Mouse (Mus musculus): ENCODE results near the gene Tbx15. TPM values are rescaled to one million over a fixed set of nuclear protein-coding genes. Genes with fewer than 3 reads are reported as not detected.

Tbx15 gene
- polyA plus RNA-seq, 1 experiment, result 5.0 TPM

- Histone ChIP-seq H3K4me3 (ENCODE audit: insufficient read depth, poor library complexity, severe bottlenecking) (no peak overlapping the region), H3K27me3 (ENCODE audit: control insufficient read depth, insufficient read depth, insufficient read length) (no peaks in the 10 kb centered on the region), H3K36me3 (ENCODE audit: control insufficient read depth, insufficient read depth) (no peaks in the 10 kb centered on the region), H3K79me2 (ENCODE audit: control insufficient read depth, insufficient read depth) (peaks cover 27% of the 10 kb centered on the region), H3K79me3 (ENCODE audit: low read depth) (peaks cover 6% of the 10 kb centered on the region), H3ac (ENCODE audit: control insufficient read depth, insufficient read length, low read depth) (no peak overlapping the region)
- no peak for TF ChIP-seq FOSL1 (IDR thresholded peaks at IDR 0.05; ENCODE audit: insufficient read depth, low read length, poor library complexity, severe bottlenecking)
- no peak for TF ChIP-seq MAX (IDR thresholded peaks at IDR 0.05)
- TF ChIP-seq USF1 (IDR thresholded peaks at IDR 0.05; ENCODE audit: low read depth), result no peak
- TF ChIP-seq MYOD1 (IDR thresholded peaks at IDR 0.05; ENCODE audit: control insufficient read depth, insufficient read length, low read depth), result no peak
- no peak for TF ChIP-seq CEBPB (IDR thresholded peaks at IDR 0.05; ENCODE audit: low read depth)
- TF ChIP-seq CTCF (IDR thresholded peaks at IDR 0.05; ENCODE audit: control insufficient read depth, insufficient read depth, insufficient read length), result no peak
- TF ChIP-seq MYOG (IDR thresholded peaks at IDR 0.05; ENCODE audit: control insufficient read depth, extremely low read depth, insufficient read length), result no peak
These were observed 11.3 kb downstream of the Tbx15 start for GRCm38 (mm10) chr3:99251271-99252165.

DNA sequence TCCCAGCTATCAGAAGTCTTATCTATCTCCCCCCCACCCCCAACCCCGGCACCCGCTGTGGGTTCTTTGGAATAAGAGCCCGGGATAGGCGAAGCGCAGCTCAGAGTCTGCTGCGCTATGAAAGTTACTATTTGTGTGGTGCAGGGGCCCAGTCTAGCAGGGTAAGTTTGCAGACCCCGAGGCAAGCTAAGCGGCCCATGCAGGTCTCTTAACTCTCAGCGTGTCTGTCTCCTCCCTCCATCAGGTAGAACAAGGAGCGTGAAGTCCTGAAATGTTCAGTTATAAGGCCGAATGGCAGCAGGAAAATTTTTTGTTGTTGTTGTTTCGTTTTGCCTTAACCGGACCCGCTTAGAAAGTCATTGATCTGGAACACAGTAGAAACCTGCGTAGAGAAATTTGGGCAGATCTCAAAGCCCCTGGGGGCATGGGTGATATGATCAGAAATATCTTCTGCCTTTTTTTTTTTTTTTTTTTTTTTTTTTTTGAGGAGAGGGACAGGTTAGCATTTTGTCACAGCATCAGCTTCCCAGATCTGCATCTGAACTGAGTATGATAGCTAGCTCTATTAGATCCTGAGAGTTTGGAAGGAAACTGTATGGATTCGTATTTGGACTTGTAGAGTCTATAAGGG is 12.4 kb downstream of the Tbx15 start:
- Histone ChIP-seq H3K36me3 (ENCODE audit: control insufficient read depth, insufficient read depth) (no peaks in the 10 kb centered on the region), H3K27me3 (ENCODE audit: control insufficient read depth, insufficient read depth, insufficient read length) (no peaks in the 10 kb centered on the region), H3K79me3 (ENCODE audit: low read depth) (peaks cover 6% of the 10 kb centered on the region), H3ac (ENCODE audit: control insufficient read depth, insufficient read length, low read depth) (no peak overlapping the region), H3K79me2 (ENCODE audit: control insufficient read depth, insufficient read depth) (peaks cover 38% of the 10 kb centered on the region), H3K4me3 (ENCODE audit: insufficient read depth, poor library complexity, severe bottlenecking) (no peak overlapping the region)
- no peak for TF ChIP-seq FOSL1 (IDR thresholded peaks at IDR 0.05; ENCODE audit: insufficient read depth, low read length, poor library complexity, severe bottlenecking)
- TF ChIP-seq USF1 (IDR thresholded peaks at IDR 0.05; ENCODE audit: low read depth), result no peak
- TF ChIP-seq MYOG (IDR thresholded peaks at IDR 0.05; ENCODE audit: control insufficient read depth, extremely low read depth, insufficient read length), result no peak
- no peak for TF ChIP-seq CEBPB (IDR thresholded peaks at IDR 0.05; ENCODE audit: low read depth)
- TF ChIP-seq CTCF (IDR thresholded peaks at IDR 0.05; ENCODE audit: control insufficient read depth, insufficient read depth, insufficient read length), result no peak
- TF ChIP-seq MYOD1 (IDR thresholded peaks at IDR 0.05; ENCODE audit: control insufficient read depth, insufficient read length, low read depth), result no peak
- no peak for TF ChIP-seq MAX (IDR thresholded peaks at IDR 0.05)

DNA sequence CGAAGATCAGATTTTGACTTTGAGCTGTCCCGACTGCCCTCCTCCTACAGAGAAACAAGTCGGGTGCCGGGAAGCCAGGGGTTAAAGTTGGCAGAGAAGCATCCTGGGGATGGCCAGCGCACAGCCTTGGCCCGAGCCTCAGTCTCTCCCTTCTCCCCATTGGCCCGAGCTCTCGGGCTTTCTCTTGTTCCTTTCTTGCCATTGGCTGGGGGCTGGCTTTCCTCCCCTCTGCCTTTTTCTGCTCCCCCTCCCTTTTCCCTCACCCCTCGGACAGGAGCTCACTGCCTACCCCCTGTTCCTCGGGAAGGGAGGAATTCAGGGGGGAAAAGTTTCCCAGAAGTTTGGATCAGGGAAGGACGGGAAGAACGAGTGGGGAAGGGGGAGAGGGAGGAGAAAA is 12.9 kb downstream of the Tbx15 start:
- TF ChIP-seq MYOG (IDR thresholded peaks at IDR 0.05; ENCODE audit: control insufficient read depth, extremely low read depth, insufficient read length) (no peak), FOSL1 (IDR thresholded peaks at IDR 0.05; ENCODE audit: insufficient read depth, low read length, poor library complexity, severe bottlenecking) (no peak), MAX (IDR thresholded peaks at IDR 0.05) (no peak), USF1 (IDR thresholded peaks at IDR 0.05; ENCODE audit: low read depth) (no peak), CEBPB (IDR thresholded peaks at IDR 0.05; ENCODE audit: low read depth) (no peak), CTCF (IDR thresholded peaks at IDR 0.05; ENCODE audit: control insufficient read depth, insufficient read depth, insufficient read length) (no peak), MYOD1 (IDR thresholded peaks at IDR 0.05; ENCODE audit: control insufficient read depth, insufficient read length, low read depth) (no peak)
- H3K4me3 ChIP-seq (ENCODE audit: insufficient read depth, poor library complexity, severe bottlenecking), result peak overlapping the region; percentile 56
- H3K27me3 ChIP-seq (ENCODE audit: control insufficient read depth, insufficient read depth, insufficient read length), result no peaks in the 10 kb centered on the region
- peaks cover 6% of the 10 kb centered on the region for H3K79me3 ChIP-seq (ENCODE audit: low read depth)
- H3K79me2 ChIP-seq (ENCODE audit: control insufficient read depth, insufficient read depth), result peaks cover 41% of the 10 kb centered on the region
- no peaks in the 10 kb centered on the region for H3K36me3 ChIP-seq (ENCODE audit: control insufficient read depth, insufficient read depth)
- H3ac ChIP-seq (ENCODE audit: control insufficient read depth, insufficient read length, low read depth), result no peak overlapping the region

DNA sequence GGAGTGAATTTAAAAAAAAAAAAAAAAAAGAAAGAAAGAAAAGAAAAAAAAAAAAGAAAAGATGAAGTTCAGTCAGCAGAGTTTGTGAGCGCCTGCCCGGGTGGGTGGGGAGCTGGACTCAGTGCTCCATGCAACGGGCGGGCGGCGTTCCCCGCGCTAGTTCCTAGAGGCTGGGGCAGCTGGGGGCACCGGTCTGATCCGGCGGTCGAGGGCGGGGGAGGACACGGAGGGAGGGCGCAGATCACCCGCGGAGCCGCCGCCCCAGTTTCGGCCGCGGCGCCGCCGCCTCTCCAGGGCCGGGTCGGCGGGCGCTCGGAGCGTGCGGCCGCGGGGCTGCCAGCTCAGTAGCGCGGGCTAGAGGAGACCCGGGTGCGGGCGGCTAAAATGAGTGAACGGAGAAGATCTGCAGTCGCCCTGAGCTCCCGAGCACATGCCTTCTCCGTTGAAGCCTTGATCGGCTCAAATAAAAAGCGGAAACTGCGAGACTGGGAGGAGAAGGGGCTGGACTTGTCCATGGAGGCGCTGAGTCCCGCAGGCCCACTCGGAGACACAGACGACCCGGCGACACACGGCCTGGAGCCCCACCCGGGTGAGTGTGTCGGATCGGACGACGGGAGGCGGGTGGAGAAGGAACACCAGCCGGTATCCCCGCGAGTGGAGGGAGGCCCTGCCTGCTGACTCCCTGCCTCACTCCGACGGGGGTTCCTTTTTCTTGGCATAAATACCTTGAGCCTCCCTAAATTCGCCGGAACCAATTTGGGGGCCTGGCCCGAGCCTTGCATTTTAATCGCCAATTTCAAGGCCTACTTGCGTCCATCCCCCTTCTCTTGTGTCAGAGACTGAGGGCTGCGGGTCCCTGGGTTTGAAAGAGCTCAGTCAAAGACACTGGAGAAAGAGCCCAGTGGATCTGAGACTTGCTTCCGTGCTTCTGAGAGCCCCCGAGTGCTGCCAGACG is 13.6 kb downstream of the Tbx15 start:
- Histone ChIP-seq H3ac (ENCODE audit: control insufficient read depth, insufficient read length, low read depth) (peak overlapping the region; percentile 99), H3K27me3 (ENCODE audit: control insufficient read depth, insufficient read depth, insufficient read length) (no peaks in the 10 kb centered on the region), H3K79me3 (ENCODE audit: low read depth) (peaks cover 6% of the 10 kb centered on the region), H3K4me3 (ENCODE audit: insufficient read depth, poor library complexity, severe bottlenecking) (peak overlapping the region; percentile 56), H3K79me2 (ENCODE audit: control insufficient read depth, insufficient read depth) (peaks cover 41% of the 10 kb centered on the region), H3K36me3 (ENCODE audit: control insufficient read depth, insufficient read depth) (no peaks in the 10 kb centered on the region)
- TF ChIP-seq USF1 (IDR thresholded peaks at IDR 0.05; ENCODE audit: low read depth), result no peak
- TF ChIP-seq MYOG (IDR thresholded peaks at IDR 0.05; ENCODE audit: control insufficient read depth, extremely low read depth, insufficient read length), result no peak
- no peak for TF ChIP-seq CEBPB (IDR thresholded peaks at IDR 0.05; ENCODE audit: low read depth)
- TF ChIP-seq CTCF (IDR thresholded peaks at IDR 0.05; ENCODE audit: control insufficient read depth, insufficient read depth, insufficient read length), result no peak
- no peak for TF ChIP-seq FOSL1 (IDR thresholded peaks at IDR 0.05; ENCODE audit: insufficient read depth, low read length, poor library complexity, severe bottlenecking)
- TF ChIP-seq MAX (IDR thresholded peaks at IDR 0.05), result no peak
- no peak for TF ChIP-seq MYOD1 (IDR thresholded peaks at IDR 0.05; ENCODE audit: control insufficient read depth, insufficient read length, low read depth)
